Mouse (Mus musculus) gastrocnemius, postnatal 10 days (tissue): ENCODE measurements around the gene Noxred1. TPM values are rescaled to one million over a fixed set of nuclear protein-coding genes. Genes with fewer than 3 reads are reported as not detected.
"Not testable (repeated sequence)": the region's sequence is repeated elsewhere in the genome, so short reads cannot be mapped to it uniquely, and the experiment has no call there.

ENCODE experiments used
- DNase-seq: peaks from one replicate; pipeline ENCODE4 v3.0.0; 2021; ENCODE audit warnings: mixed read lengths
- long read RNA-seq, 2 experiments: library from polyadenylated mRNA; stranded (forward); transcript quantifications; one replicate each; pipeline ENCODE4 v2.0.0; 2021
- total RNA-seq, 2 experiments: library from RNA; stranded (reverse); gene quantifications; 2 replicates each; pipeline ENCODE4 v1.2.3; 2021

Gene Noxred1
- total RNA-seq = under 1 TPM in 1 of 2 experiments, not detected in 1; 0.27 TPM
- long read RNA-seq, experiment 1 = 0 reads
- long read RNA-seq, experiment 2 = 0 reads

DNA sequence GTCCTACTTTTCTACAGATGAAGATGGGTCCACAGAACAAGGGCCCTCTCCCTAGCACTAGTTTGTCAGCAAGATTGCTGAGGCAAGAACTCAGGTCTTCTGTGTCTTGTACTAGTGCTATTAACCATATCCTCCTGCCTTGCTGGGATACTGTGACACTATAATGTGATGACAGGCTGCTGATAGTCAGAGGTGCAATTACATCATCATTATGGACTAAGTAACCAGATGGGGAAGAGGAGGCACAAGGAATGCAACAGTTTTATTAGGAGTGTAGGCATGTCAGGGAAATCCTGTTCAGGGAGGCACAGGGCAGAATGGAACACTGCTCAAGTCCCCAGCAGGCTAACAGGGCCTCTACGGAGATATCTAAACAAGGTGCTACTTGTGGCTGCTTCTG lies at the start of gene Noxred1:
Noxred1 (minus strand) TSS at position 101 of the 400 bp plus-strand sequence.
- DNase-seq = no peak

DNA sequence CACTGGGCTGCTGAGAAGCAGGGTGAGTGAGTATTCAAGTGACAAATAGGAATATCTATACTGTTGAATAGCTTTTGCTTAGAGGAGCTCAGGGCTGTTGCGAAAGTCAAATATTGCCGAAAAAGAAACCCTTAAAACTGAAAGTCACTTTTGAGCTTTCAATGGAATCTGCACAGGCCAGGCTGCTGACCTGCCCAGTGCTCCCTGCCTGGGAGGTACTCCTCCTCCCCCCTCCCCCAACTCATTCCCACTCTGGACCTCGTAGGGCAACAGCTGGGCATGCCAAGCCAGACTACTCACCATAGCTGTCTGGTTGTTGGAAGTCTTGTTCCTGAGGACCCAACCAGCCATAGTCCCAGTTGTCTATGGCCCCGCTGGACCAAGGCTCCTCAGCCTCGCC lies 46.2 kb upstream of the Noxred1 start:
- DNase-seq = no peak

- no peak for DNase-seq
Measured at GRCm38 (mm10) chr12:87284268-87284667, 45.7 kb upstream of the Noxred1 start.

- DNase-seq = no peak
Measured at GRCm38 (mm10) chr12:87283706-87284105, 45.2 kb upstream of the Noxred1 start.

DNA sequence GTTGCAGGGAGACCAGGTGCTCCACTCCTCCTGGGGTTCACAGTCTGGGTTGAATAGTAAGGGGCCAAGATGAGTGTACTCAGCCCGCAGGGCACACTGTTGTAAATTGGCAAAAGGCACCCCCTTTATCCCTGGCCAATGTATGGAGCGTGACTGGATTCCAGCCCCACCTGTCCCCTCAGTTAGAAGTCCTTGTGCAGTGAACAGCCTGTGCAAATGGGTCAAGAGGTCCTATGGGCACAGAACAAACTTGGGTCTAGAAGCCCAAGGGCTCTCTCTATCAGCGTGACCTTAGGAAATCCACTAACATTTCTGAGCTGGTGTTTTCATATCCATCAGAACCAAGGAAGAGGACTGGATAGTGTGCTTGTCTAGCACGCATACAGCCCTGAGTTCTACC lies 44.2 kb upstream of the Noxred1 start:
- DNase-seq = no peak

DNA sequence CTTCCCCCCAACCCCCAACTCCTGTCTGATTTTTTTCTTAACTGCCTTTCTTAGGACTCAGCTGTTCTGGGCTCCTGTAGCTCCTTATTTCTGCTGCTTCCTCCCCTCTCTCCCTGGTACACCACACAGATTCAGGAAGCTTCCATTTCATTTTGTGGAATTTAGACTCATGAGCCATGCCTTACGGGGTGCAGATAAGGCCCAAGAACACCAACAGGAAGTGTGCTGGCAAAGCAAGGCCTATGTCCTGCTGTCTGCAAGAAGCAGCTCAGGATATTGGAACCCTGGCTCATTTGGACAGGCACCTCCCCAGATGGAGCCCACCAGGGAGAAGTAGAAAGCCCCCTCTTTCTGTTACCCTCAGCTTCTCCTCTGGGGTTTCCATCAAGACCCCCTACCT lies 43.2 kb upstream of the Noxred1 start:
- no peak for DNase-seq

GRCm38 (mm10) chr12:87279879-87280278 lies 41.3 kb upstream of the Noxred1 start:
- DNase-seq = no peak

- no peak for DNase-seq
Measured at GRCm38 (mm10) chr12:87279350-87279749, 40.8 kb upstream of the Noxred1 start.

- DNase-seq = no peak
Measured at GRCm38 (mm10) chr12:87278118-87278730, 39.7 kb upstream of the Noxred1 start.

DNA sequence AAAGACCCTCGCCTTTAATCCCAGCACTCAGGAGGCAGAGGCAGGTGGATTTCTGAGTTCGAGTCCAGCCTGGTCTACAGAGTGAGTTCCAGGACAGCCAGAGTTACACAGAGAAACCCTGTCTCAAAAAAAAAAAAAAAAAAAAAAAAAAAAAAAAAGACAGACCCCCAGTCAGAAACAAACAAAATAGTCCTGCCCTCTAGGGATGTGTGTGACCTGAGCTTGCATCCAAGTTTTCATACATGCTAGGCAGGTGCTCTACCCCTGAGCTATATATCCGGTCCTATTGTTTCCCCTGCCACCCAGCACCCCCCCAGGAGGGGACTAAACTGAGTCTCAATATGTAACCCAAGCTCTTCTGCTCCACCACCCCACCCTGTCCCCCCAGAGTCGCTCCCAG lies 38.7 kb upstream of the Noxred1 start:
- DNase-seq = not testable (repeated sequence)

- DNase-seq = no peak
Measured at GRCm38 (mm10) chr12:87274853-87275831, 36.6 kb upstream of the Noxred1 start.

- no peak for DNase-seq
Measured at GRCm38 (mm10) chr12:87267682-87268081, 29.1 kb upstream of the Noxred1 start.

- no peak for DNase-seq
Measured at GRCm38 (mm10) chr12:87266827-87267603, 28.5 kb upstream of the Noxred1 start.

GRCm38 (mm10) chr12:87266108-87266826 lies 27.7 kb upstream of the Noxred1 start, which contains the start of the genes Vipas39 and Ahsa1:
Gene Vipas39, minus strand, starts transcription at chr12:87266256.
Gene Ahsa1, plus strand, starts transcription at chr12:87266479.
- peak; percentile 68 for DNase-seq

DNA sequence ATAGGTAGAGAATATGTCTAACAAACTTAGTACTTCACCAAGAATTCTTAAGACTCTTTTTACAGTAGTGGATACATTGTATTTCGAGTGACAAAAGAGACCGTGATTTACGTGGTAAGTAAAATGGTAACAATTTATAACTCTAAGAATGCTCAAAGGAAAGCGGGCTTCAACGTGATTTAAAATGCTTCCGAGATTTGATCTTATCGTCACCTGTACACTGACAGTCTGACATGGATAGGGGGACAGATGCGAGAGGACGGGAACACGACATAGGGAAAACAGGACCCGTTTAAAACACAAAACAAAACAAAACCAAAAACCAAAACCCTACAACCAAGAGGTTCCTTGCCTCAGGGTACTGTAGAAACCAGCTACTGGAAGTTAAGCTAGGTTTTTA lies 26.9 kb upstream of the Noxred1 start:
- DNase-seq = no peak

- DNase-seq = no peak
Measured at GRCm38 (mm10) chr12:87260562-87260961, 22.0 kb upstream of the Noxred1 start.

- no peak for DNase-seq
Measured at GRCm38 (mm10) chr12:87256629-87257028, 18.1 kb upstream of the Noxred1 start.

- no peak for DNase-seq
Measured at GRCm38 (mm10) chr12:87253878-87254277, 15.3 kb upstream of the Noxred1 start.

- DNase-seq = no peak
Measured at GRCm38 (mm10) chr12:87250161-87250560, 11.6 kb upstream of the Noxred1 start.

DNA sequence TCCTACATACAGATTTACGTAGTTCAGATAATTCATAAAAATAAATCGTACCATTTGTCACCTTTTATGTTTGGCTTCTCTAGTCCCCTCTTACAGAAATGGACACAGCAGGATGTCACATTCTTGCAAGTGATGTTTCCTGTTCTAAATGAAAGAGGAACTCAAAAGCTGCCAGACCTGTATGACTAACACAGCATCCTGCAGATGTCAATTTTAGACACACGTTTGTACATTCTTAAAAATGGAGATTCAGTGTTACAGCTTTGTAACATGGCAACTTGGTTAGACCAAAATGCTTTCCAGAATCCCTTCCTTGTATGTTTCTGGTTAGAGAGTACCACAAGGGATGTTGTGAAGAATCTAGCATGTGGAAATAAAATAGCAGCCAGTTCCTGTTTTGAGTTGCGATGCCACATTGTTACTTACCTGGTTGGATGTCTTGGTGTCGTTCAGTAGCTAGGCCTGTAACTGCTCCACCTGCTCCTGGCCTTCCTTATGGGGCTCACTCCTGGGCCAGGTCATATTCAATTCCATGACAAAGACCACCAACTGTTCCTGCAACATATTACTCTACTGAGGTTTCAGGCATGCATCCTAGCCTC lies 1.5 kb downstream of the Noxred1 start:
- DNase-seq = no peak

DNA sequence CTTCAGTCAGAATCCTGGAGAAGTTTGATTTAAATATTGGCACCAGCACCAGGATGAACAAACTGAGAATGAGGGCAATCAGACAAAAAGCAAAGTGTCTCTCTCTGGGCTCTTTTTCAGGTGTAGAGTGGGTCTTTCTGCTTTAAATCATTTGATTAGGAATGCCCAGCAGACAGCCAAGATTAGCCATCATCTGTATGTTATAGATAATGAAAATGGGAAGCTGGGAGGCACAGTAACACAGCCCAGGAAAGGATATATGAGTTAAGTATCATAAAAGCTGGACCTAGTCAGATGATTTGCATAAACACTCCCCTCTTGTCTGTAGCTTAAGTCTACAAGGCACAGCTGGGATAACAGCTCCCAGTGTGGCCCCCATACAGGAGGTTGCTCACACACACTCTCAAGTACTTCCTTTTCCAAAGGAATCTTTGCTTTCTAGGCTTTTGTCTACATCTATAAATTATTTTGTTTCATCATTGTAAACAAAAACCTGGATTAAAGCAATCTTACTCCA lies 8.1 kb downstream of the Noxred1 start:
- no peak for DNase-seq
